Mouse (Mus musculus): ENCODE data around the gene Rarres2. TPM values are rescaled to one million over a fixed set of nuclear protein-coding genes. Genes with fewer than 3 reads are reported as not detected.
A peak's percentile ranks its signal among the peaks of the same experiment; 100 is the strongest.

The Rarres2 gene
- polyA plus RNA-seq, 1 experiment from 2014 or later: 3.6 TPM

- peak overlapping the region; percentile 76 for H3K9ac ChIP-seq (replicated peaks; ENCODE audit: low read length)
- H3K4me3 ChIP-seq (replicated peaks; ENCODE audit: low read depth, low read length): peak overlapping the region; percentile 45
- no peaks in the 10 kb centered on the region for H3K27me3 ChIP-seq (ENCODE audit: control insufficient read depth, insufficient read depth, low read length)
- WGBS: 70% methylated on average over 4 of the region's 4 CpGs
- peaks cover 5% of the 10 kb centered on the region; the same call in 1 of the 2 replicates for H3K36me3 ChIP-seq (ENCODE audit: control insufficient read depth, insufficient read depth, low read length)
- H3K27ac ChIP-seq (replicated peaks; ENCODE audit: low read depth, low read length): peak overlapping the region; percentile 98
- peaks cover 9% of the 10 kb centered on the region; the same call in 1 of the 2 replicates for H3K4me1 ChIP-seq (ENCODE audit: control insufficient read depth, insufficient read depth, low read length)
- no peak for ATAC-seq (ENCODE audit: low FRiP score, low TSS enrichment)
- no peaks in the 10 kb centered on the region for H3K9me3 ChIP-seq (ENCODE audit: control insufficient read depth, low read length)
- H3K4me2 ChIP-seq (ENCODE audit: low read length): peak overlapping the region; percentile 79
- DNase-seq: no peak
Observed at GRCm38 (mm10) chr6:48553819-48554218, 18.8 kb downstream of the Rarres2 start.

- H3K27ac ChIP-seq (replicated peaks; ENCODE audit: low read depth, low read length): no peak overlapping the region
- ATAC-seq (ENCODE audit: low FRiP score, low TSS enrichment) (no peak), DNase-seq (no peak)
- H3K4me2 ChIP-seq (ENCODE audit: low read length): no peak overlapping the region
- H3K4me3 ChIP-seq (replicated peaks; ENCODE audit: low read depth, low read length): no peak overlapping the region
- 71% methylated on average over 4 of the region's 4 CpGs for WGBS
- H3K36me3 ChIP-seq (ENCODE audit: control insufficient read depth, insufficient read depth, low read length): 0 out of 2 replicates have a peak, but pooled peaks cover 3% of the 10 kb centered on the region
- no peak overlapping the region for H3K9ac ChIP-seq (replicated peaks; ENCODE audit: low read length)
- H3K4me1 ChIP-seq (ENCODE audit: control insufficient read depth, insufficient read depth, low read length): peaks cover 9% of the 10 kb centered on the region; the same call in 1 of the 2 replicates
- H3K9me3 ChIP-seq (ENCODE audit: control insufficient read depth, low read length): no peaks in the 10 kb centered on the region
- no peaks in the 10 kb centered on the region for H3K27me3 ChIP-seq (ENCODE audit: control insufficient read depth, insufficient read depth, low read length)
Observed at GRCm38 (mm10) chr6:48552918-48553317, 19.7 kb downstream of the Rarres2 start.

GRCm38 (mm10) chr6:48548314-48548713 lies 24.3 kb downstream of the Rarres2 start:
- Histone ChIP-seq H3K4me3 (replicated peaks; ENCODE audit: low read depth, low read length) (no peak overlapping the region), H3K4me1 (ENCODE audit: control insufficient read depth, insufficient read depth, low read length) (no peaks in the 10 kb centered on the region), H3K9me3 (ENCODE audit: control insufficient read depth, low read length) (no peaks in the 10 kb centered on the region), H3K9ac (replicated peaks; ENCODE audit: low read length) (no peak overlapping the region), H3K36me3 (ENCODE audit: control insufficient read depth, insufficient read depth, low read length) (no peaks in the 10 kb centered on the region), H3K27me3 (ENCODE audit: control insufficient read depth, insufficient read depth, low read length) (no peaks in the 10 kb centered on the region), H3K4me2 (ENCODE audit: low read length) (no peak overlapping the region), H3K27ac (replicated peaks; ENCODE audit: low read depth, low read length) (no peak overlapping the region)
- ATAC-seq (ENCODE audit: low FRiP score, low TSS enrichment) (no peak), DNase-seq (no peak)
- 88% methylated on average over 6 of the region's 6 CpGs for WGBS

GRCm38 (mm10) chr6:48546858-48547257 lies 25.7 kb downstream of the Rarres2 start:
- no peak overlapping the region for H3K4me3 ChIP-seq (replicated peaks; ENCODE audit: low read depth, low read length)
- no peaks in the 10 kb centered on the region for H3K27me3 ChIP-seq (ENCODE audit: control insufficient read depth, insufficient read depth, low read length)
- no peak overlapping the region for H3K9ac ChIP-seq (replicated peaks; ENCODE audit: low read length)
- no peak overlapping the region for H3K4me2 ChIP-seq (ENCODE audit: low read length)
- peaks cover 4% of the 10 kb centered on the region for H3K36me3 ChIP-seq (ENCODE audit: control insufficient read depth, insufficient read depth, low read length)
- no peaks in the 10 kb centered on the region for H3K4me1 ChIP-seq (ENCODE audit: control insufficient read depth, insufficient read depth, low read length)
- H3K9me3 ChIP-seq (ENCODE audit: control insufficient read depth, low read length): no peaks in the 10 kb centered on the region
- ATAC-seq (ENCODE audit: low FRiP score, low TSS enrichment) (no peak), DNase-seq (no peak)
- whole genome bisulfite sequencing: 82% methylated on average over 4 of the region's 4 CpGs
- no peak overlapping the region for H3K27ac ChIP-seq (replicated peaks; ENCODE audit: low read depth, low read length)

GRCm38 (mm10) chr6:48546271-48546670 lies 26.3 kb downstream of the Rarres2 start:
- H3K9ac ChIP-seq (replicated peaks; ENCODE audit: low read length): no peak overlapping the region
- ATAC-seq (ENCODE audit: low FRiP score, low TSS enrichment) (no peak), DNase-seq (peak; percentile 66)
- no peak overlapping the region for H3K4me3 ChIP-seq (replicated peaks; ENCODE audit: low read depth, low read length)
- peaks cover 10% of the 10 kb centered on the region for H3K36me3 ChIP-seq (ENCODE audit: control insufficient read depth, insufficient read depth, low read length)
- no peaks in the 10 kb centered on the region for H3K4me1 ChIP-seq (ENCODE audit: control insufficient read depth, insufficient read depth, low read length)
- H3K4me2 ChIP-seq (ENCODE audit: low read length): no peak overlapping the region
- H3K27ac ChIP-seq (replicated peaks; ENCODE audit: low read depth, low read length): no peak overlapping the region
- no peaks in the 10 kb centered on the region for H3K27me3 ChIP-seq (ENCODE audit: control insufficient read depth, insufficient read depth, low read length)
- WGBS: 56% methylated on average over 1 of the region's 1 CpGs
- no peaks in the 10 kb centered on the region for H3K9me3 ChIP-seq (ENCODE audit: control insufficient read depth, low read length)

- no peak overlapping the region for H3K4me2 ChIP-seq (ENCODE audit: low read length)
- H3K9me3 ChIP-seq (ENCODE audit: control insufficient read depth, low read length): no peaks in the 10 kb centered on the region
- H3K27ac ChIP-seq (replicated peaks; ENCODE audit: low read depth, low read length): no peak overlapping the region
- H3K27me3 ChIP-seq (ENCODE audit: control insufficient read depth, insufficient read depth, low read length): no peaks in the 10 kb centered on the region
- ATAC-seq (ENCODE audit: low FRiP score, low TSS enrichment): no peak
- no peak overlapping the region for H3K9ac ChIP-seq (replicated peaks; ENCODE audit: low read length)
- no peaks in the 10 kb centered on the region for H3K4me1 ChIP-seq (ENCODE audit: control insufficient read depth, insufficient read depth, low read length)
- 82% methylated on average over 5 of the region's 5 CpGs for WGBS
- H3K36me3 ChIP-seq (ENCODE audit: control insufficient read depth, insufficient read depth, low read length): peaks cover 20% of the 10 kb centered on the region
- no peak overlapping the region for H3K4me3 ChIP-seq (replicated peaks; ENCODE audit: low read depth, low read length)
- no peak for DNase-seq
Observed at GRCm38 (mm10) chr6:48545251-48545650, 27.3 kb downstream of the Rarres2 start.

- WGBS: 93% methylated on average over 3 of the region's 3 CpGs
- Histone ChIP-seq H3K4me3 (replicated peaks; ENCODE audit: low read depth, low read length) (no peak overlapping the region), H3K36me3 (ENCODE audit: control insufficient read depth, insufficient read depth, low read length) (peaks cover 24% of the 10 kb centered on the region), H3K4me1 (ENCODE audit: control insufficient read depth, insufficient read depth, low read length) (peaks cover 14% of the 10 kb centered on the region), H3K9ac (replicated peaks; ENCODE audit: low read length) (no peak overlapping the region), H3K27me3 (ENCODE audit: control insufficient read depth, insufficient read depth, low read length) (no peaks in the 10 kb centered on the region), H3K9me3 (ENCODE audit: control insufficient read depth, low read length) (no peaks in the 10 kb centered on the region), H3K27ac (replicated peaks; ENCODE audit: low read depth, low read length) (no peak overlapping the region), H3K4me2 (ENCODE audit: low read length) (no peak overlapping the region)
- DNase-seq (no peak), ATAC-seq (ENCODE audit: low FRiP score, low TSS enrichment) (no peak)
Observed at GRCm38 (mm10) chr6:48542631-48543030, 30.0 kb downstream of the Rarres2 start.

GRCm38 (mm10) chr6:48541560-48542450 lies 30.8 kb downstream of the Rarres2 start:
- Histone ChIP-seq H3K27ac (replicated peaks; ENCODE audit: low read depth, low read length) (no peak overlapping the region), H3K36me3 (ENCODE audit: control insufficient read depth, insufficient read depth, low read length) (peaks cover 24% of the 10 kb centered on the region), H3K27me3 (ENCODE audit: control insufficient read depth, insufficient read depth, low read length) (no peaks in the 10 kb centered on the region), H3K4me2 (ENCODE audit: low read length) (no peak overlapping the region), H3K9ac (replicated peaks; ENCODE audit: low read length) (no peak overlapping the region), H3K9me3 (ENCODE audit: control insufficient read depth, low read length) (no peaks in the 10 kb centered on the region), H3K4me1 (ENCODE audit: control insufficient read depth, insufficient read depth, low read length) (peaks cover 17% of the 10 kb centered on the region), H3K4me3 (replicated peaks; ENCODE audit: low read depth, low read length) (no peak overlapping the region)
- 67% methylated on average over 7 of the region's 7 CpGs for WGBS
- no peak for DNase-seq
- ATAC-seq (ENCODE audit: low FRiP score, low TSS enrichment): no peak

- WGBS: 82% methylated on average over 3 of the region's 3 CpGs
- no peak for DNase-seq
- H3K9ac ChIP-seq (replicated peaks; ENCODE audit: low read length): no peak overlapping the region
- no peaks in the 10 kb centered on the region for H3K27me3 ChIP-seq (ENCODE audit: control insufficient read depth, insufficient read depth, low read length)
- no peaks in the 10 kb centered on the region for H3K9me3 ChIP-seq (ENCODE audit: control insufficient read depth, low read length)
- peaks cover 24% of the 10 kb centered on the region for H3K36me3 ChIP-seq (ENCODE audit: control insufficient read depth, insufficient read depth, low read length)
- no peak for ATAC-seq (ENCODE audit: low FRiP score, low TSS enrichment)
- H3K4me3 ChIP-seq (replicated peaks; ENCODE audit: low read depth, low read length): no peak overlapping the region
- no peak overlapping the region for H3K4me2 ChIP-seq (ENCODE audit: low read length)
- H3K27ac ChIP-seq (replicated peaks; ENCODE audit: low read depth, low read length): no peak overlapping the region
- H3K4me1 ChIP-seq (ENCODE audit: control insufficient read depth, insufficient read depth, low read length): peaks cover 21% of the 10 kb centered on the region
Observed at GRCm38 (mm10) chr6:48540721-48541120, 31.9 kb downstream of the Rarres2 start.

Measured in midbrain, embryonic 14.5 days (tissue).